Mouse (Mus musculus) gastrocnemius, postnatal 36 days (tissue): Measurements from ENCODE around the gene Farp1. TPM values are rescaled to one million over a fixed set of nuclear protein-coding genes. Genes with fewer than 3 reads are reported as not detected.

ENCODE experiments used
- DNase-seq, 2 experiments: peaks; one replicate each; pipeline ENCODE4 v3.0.0; 2022
- intact Hi-C: fragments of 180-260 bp; cut with DNase I; formaldehyde crosslinking; loops from one replicate; pipeline ENCODE4 v1.15.1; 2025
- total RNA-seq, 2 experiments: library from RNA; stranded (reverse); gene quantifications; 2 replicates each; pipeline ENCODE4 v1.2.3; 2021

Farp1 gene
- total RNA-seq, 2 experiments from 2014 or later: 4.2 to 6.0 TPM

DNA sequence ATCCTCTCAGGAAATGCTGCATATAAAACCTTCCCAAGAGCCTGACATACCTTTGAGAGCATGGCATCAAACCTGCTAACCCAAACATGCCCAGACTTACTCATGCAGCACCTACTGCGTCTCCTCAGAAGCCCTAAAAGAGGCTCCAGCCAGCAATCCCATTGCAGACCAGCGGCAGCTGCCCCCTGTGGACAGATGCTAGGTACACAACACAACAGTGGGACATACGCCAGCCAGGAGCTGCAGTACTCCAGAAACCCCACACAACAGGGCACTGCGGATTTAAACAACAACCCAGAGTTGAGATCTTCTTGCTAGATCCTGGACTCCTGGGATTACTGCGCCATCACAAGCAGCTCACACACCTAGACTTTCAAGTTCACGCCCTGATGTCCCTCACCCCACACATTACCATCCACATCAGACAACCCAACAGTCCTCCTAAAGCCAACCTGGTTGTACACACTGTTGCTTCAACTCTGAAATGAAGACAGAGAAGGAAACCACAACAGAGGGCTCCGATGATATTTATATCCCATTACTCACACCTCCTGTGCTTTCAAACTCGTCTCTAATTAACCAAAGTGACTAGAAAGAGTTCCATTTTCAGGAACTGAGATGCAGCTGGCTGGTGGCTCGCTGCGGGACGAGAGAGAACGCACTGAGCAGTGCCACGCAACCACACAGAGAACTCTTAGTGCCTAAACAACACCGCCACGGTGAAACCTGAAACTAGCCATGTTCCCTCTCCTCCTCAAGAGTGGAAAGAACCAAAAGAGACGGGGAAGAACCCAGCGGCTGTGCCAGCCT is 289.7 kb downstream of the Farp1 start:
- intact Hi-C loops: no loop called here
- DNase-seq: no peak

DNA sequence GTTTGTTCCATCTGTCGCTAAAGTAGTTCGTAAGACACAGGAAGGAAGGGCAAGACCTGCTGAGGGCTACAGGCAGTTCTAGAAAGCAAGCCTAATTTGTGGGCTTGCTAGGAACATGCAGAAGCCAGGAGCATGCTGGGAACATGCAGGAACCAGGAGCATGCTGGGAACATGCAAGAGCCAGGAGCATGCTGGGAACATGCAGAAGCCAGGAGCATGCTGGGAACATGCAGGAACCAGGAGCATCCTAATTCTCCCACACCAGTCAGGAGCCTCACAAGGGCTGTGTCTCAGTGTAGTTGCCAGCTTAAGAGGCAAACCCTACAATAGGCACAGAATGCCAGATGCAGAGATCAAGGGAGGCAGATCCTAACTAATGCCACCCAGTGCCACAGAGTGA is 291.4 kb downstream of the Farp1 start:
- DNase-seq: no peak
- intact Hi-C loops: no loop called here

DNA sequence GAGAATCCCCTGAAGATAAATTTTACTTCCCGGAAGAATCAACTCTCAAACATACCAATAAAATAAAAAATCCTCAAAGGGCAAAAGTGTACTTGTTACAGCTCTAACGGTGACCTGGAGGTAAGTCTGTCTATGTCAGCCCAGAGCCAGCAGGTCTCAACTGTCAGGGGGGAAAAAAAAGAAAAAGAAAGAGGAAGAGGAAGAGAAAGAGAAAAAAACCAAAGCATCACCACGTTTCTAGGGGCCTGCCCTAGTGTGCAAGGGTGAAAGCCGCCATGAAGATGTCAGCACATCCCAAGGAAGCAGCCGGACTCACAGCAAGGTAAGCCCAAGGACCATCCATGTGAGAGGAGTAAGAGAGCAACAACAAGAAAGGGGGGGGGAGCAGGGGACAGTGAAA is 293.9 kb downstream of the Farp1 start:
- no peak for DNase-seq
- intact Hi-C loops: no loop called here

DNA sequence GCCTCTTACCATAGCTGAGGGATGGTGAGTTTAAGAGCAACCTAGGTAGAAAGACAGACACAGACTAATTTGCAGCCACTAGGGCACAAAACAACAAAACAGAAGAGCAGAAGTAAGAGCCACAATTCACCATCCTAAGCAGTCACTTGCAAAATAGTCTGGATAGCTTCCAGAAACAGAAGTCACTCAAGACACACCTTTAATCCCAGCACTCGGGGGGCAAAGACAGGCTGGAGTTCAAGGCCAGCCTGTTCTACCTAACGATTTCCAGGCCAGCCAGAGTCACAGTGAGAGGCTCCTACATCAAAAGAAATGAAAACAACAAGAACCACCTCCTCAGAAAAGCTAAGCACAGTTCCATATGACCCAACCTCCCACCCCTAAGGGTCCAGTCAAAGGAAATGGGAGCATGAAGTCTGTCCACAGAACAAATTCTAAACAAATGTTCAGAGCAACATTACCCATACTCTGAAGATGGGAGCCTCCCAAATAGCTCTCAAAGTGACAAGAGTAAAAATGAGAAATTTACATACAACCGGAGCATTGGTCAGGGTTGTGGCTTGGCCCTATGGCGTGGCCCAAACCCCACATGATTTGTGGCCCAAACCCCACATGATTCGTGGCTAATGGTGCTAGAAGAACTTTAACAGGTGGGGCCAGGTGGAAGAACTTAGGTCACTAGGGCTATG is 294.5 kb downstream of the Farp1 start:
- intact Hi-C loops: no loop called here

DNA sequence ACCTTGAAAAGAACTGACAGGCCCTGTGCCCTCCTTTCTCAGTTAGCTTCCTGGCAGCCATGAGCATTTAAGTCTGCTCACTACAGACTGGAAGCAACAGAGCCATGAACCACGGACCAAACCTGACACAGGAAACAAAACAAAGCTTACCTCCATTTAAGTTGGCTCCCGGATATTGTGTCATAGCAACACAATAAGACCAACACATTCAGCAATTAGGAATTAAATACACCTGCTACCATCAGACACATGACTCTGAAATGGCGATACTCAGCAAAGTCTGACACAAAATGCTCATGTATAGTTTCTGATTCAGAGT is 295.0 kb downstream of the Farp1 start:
- DNase-seq: no peak
- intact Hi-C loops: no loop called here

More for the DNA sequence above, 294.5 kb downstream of the Farp1 start:
- DNase-seq: no peak

Other genes with a start within 250 kb of the Farp1 start
- gene Ipo5, start 124.0 kb upstream of the Farp1 start, total RNA-seq: 100 to 1,000 TPM in 1 of 2 experiments, 10 to 100 TPM in 1; 85.8 to 109 TPM